Mouse (Mus musculus): ENCODE data around the gene Rab39.

The Rab39 gene

GRCm38 (mm10) chr9:53705992-53706696, at the start of gene Rab39:
Gene Rab39, minus strand, starts transcription at chr9:53706232.
- DNase-seq, result peak; percentile 69

- DNase-seq, result no peak
Observed at GRCm38 (mm10) chr9:53754801-53755200, 48.8 kb upstream of the Rab39 start.

- no peak for DNase-seq
Observed at GRCm38 (mm10) chr9:53750899-53751298, 44.9 kb upstream of the Rab39 start.

GRCm38 (mm10) chr9:53750411-53750810, 44.4 kb upstream of the Rab39 start:
- DNase-seq, result no peak

GRCm38 (mm10) chr9:53740829-53741404, 34.9 kb upstream of the Rab39 start:
- DNase-seq, result no peak

GRCm38 (mm10) chr9:53705491-53705991, 491 bp downstream of the Rab39 start:
- DNase-seq, result peak; percentile 2

- no peak for DNase-seq
Observed at GRCm38 (mm10) chr9:53702991-53703390, 3.0 kb downstream of the Rab39 start.

- DNase-seq, result no peak
Observed at GRCm38 (mm10) chr9:53700496-53700895, 5.5 kb downstream of the Rab39 start.

- no peak for DNase-seq
Observed at GRCm38 (mm10) chr9:53695846-53696245, 10.2 kb downstream of the Rab39 start.

- DNase-seq, result no peak
Observed at GRCm38 (mm10) chr9:53693718-53694117, 12.3 kb downstream of the Rab39 start.

- DNase-seq, result no peak
Observed at GRCm38 (mm10) chr9:53691745-53692670, 14.0 kb downstream of the Rab39 start.

GRCm38 (mm10) chr9:53680851-53681250, 25.2 kb downstream of the Rab39 start:
- no peak for DNase-seq

- DNase-seq, result no peak
Observed at GRCm38 (mm10) chr9:53676921-53677320, 29.1 kb downstream of the Rab39 start.

GRCm38 (mm10) chr9:53673571-53673970, 32.5 kb downstream of the Rab39 start:
- peak; percentile 86 for DNase-seq

GRCm38 (mm10) chr9:53669680-53670219, 36.3 kb downstream of the Rab39 start, which contains the start of gene Cul5:
Gene Cul5, minus strand, starts transcription at chr9:53670014.
- DNase-seq, result peak; percentile 30

GRCm38 (mm10) chr9:53667020-53667669, 38.9 kb downstream of the Rab39 start:
- peak; percentile 97 for DNase-seq

- no peak for DNase-seq
Observed at GRCm38 (mm10) chr9:53666665-53667019, 39.4 kb downstream of the Rab39 start.

- DNase-seq, result no peak
Observed at GRCm38 (mm10) chr9:53665428-53665827, 40.6 kb downstream of the Rab39 start.

- no peak for DNase-seq
Observed at GRCm38 (mm10) chr9:53664819-53665218, 41.2 kb downstream of the Rab39 start.

GRCm38 (mm10) chr9:53634796-53635195, 71.2 kb downstream of the Rab39 start:
- no peak for DNase-seq
